Mouse (Mus musculus): ENCODE data around the gene Fam185a.

DNA sequence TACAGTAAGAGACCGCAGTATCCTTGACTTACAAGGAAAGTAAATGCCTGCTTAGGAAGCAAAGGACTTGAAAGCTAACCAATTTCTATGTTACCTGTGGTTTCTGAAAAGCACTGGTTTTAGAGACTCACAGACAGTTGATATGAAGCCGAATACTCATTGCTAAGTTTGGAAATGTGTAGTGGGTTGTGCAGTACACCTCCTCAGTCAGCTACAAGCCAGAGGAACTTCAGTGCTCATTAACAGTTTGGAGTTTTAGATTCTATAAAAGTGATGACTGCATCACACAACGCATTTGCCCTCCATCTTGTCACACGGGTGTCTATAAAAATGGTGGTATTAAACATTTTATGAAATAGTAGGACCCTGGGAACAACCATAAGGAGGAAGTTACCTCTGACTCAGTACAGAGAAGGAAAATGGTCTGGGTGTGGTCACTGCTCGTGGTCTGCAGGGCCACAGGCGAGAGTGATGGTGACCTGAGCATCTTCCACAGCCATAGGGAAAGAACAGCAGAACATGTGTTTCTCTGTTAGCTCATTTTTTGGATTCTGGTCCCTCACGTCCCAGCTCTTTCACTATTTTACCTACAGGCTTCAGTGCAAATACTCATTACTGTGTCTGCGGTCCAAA lies 60.6 kb downstream of the Fam185a start:
- TF ChIP-seq CTCF (IDR thresholded peaks at IDR 0.05; ENCODE audit: low read depth, low read length) (no peak), POLR2A (IDR thresholded peaks at IDR 0.05; ENCODE audit: borderline replicate concordance, low read depth, low read length) (no peak)

Data from bone marrow macrophage, adult 2 months (primary cell).